Mouse (Mus musculus): ENCODE measurements around the gene Frat2. TPM values are rescaled to one million over a fixed set of nuclear protein-coding genes. Genes with fewer than 3 reads are reported as not detected.
"Not testable (repeated sequence)": the region's sequence is repeated elsewhere in the genome, so short reads cannot be mapped to it uniquely, and the experiment has no call there.

Frat2 gene
- polyA plus RNA-seq, 1 experiment from 2014 or later, result 6.7 TPM

- H3K27ac ChIP-seq, result no peak overlapping the region
- 87% methylated on average over 3 of the region's 3 CpGs for WGBS
Measured at GRCm38 (mm10) chr19:41857816-41858310, 9.9 kb upstream of the Frat2 start.

GRCm38 (mm10) chr19:41857086-41857762 is 9.3 kb upstream of the Frat2 start:
- Histone ChIP-seq H3K27me3 (ENCODE audit: insufficient read depth, poor library complexity, severe bottlenecking) (no peaks in the 10 kb centered on the region), H3K9me3 (no peaks in the 10 kb centered on the region), H3K4me3 (no peak overlapping the region), H3K4me1 (replicated peaks) (peaks cover 10% of the 10 kb centered on the region; the same call in 1 of the 2 replicates), H3K27ac (no peak overlapping the region), H3K36me3 (peaks cover 20% of the 10 kb centered on the region)
- no peak for DNase-seq (ENCODE audit: low spot score)
- WGBS, result 92% methylated on average over 5 of the region's 5 CpGs

More at GRCm38 (mm10) chr19:41857816-41858310, 9.9 kb upstream of the Frat2 start:
- DNase-seq (ENCODE audit: low spot score), result no peak
- Histone ChIP-seq H3K36me3 (peaks cover 27% of the 10 kb centered on the region), H3K4me1 (replicated peaks) (peaks cover 10% of the 10 kb centered on the region; the same call in 1 of the 2 replicates), H3K9me3 (no peaks in the 10 kb centered on the region), H3K27me3 (ENCODE audit: insufficient read depth, poor library complexity, severe bottlenecking) (no peaks in the 10 kb centered on the region), H3K4me3 (no peak overlapping the region)

- Histone ChIP-seq H3K36me3 (no peaks in the 10 kb centered on the region), H3K4me1 (replicated peaks) (peaks cover 27% of the 10 kb centered on the region), H3K27me3 (ENCODE audit: insufficient read depth, poor library complexity, severe bottlenecking) (no peaks in the 10 kb centered on the region), H3K4me3 (no peak overlapping the region), H3K27ac (no peak overlapping the region), H3K9me3 (no peaks in the 10 kb centered on the region)
- DNase-seq (ENCODE audit: low spot score), result no peak
- WGBS, result 89% methylated on average over 4 of the region's 4 CpGs
Measured at GRCm38 (mm10) chr19:41852423-41852822, 4.5 kb upstream of the Frat2 start.

GRCm38 (mm10) chr19:41850719-41851543 is 3.0 kb upstream of the Frat2 start:
- Histone ChIP-seq H3K27me3 (ENCODE audit: insufficient read depth, poor library complexity, severe bottlenecking) (peaks cover 5% of the 10 kb centered on the region), H3K27ac (peak overlapping the region; percentile 82), H3K9me3 (no peaks in the 10 kb centered on the region), H3K4me1 (replicated peaks) (peaks cover 41% of the 10 kb centered on the region), H3K4me3 (peak overlapping the region; percentile 22), H3K36me3 (no peaks in the 10 kb centered on the region)
- WGBS, result 17% methylated on average over 14 of the region's 14 CpGs
- peak; percentile 20 for DNase-seq (ENCODE audit: low spot score)

GRCm38 (mm10) chr19:41850021-41850718 is 2.2 kb upstream of the Frat2 start:
- no peak for DNase-seq (ENCODE audit: low spot score)
- H3K9me3 ChIP-seq, result no peaks in the 10 kb centered on the region
- H3K36me3 ChIP-seq, result no peaks in the 10 kb centered on the region
- WGBS, result 22% methylated on average over 6 of the region's 6 CpGs
- peak overlapping the region; percentile 82 for H3K27ac ChIP-seq
- H3K27me3 ChIP-seq (ENCODE audit: insufficient read depth, poor library complexity, severe bottlenecking), result peaks cover 8% of the 10 kb centered on the region
- peak overlapping the region; percentile 22 for H3K4me3 ChIP-seq
- peaks cover 47% of the 10 kb centered on the region for H3K4me1 ChIP-seq (replicated peaks)

GRCm38 (mm10) chr19:41847614-41847991 is 329 bp downstream of the Frat2 start:
- Histone ChIP-seq H3K4me3 (peak overlapping the region; percentile 82), H3K27ac (peak overlapping the region; percentile 98), H3K4me1 (replicated peaks) (peaks cover 47% of the 10 kb centered on the region), H3K27me3 (ENCODE audit: insufficient read depth, poor library complexity, severe bottlenecking) (peaks cover 10% of the 10 kb centered on the region)
- DNase-seq (ENCODE audit: low spot score), result peak; percentile 81
- not testable (repeated sequence) for H3K36me3 ChIP-seq, H3K9me3 ChIP-seq
- under 1% methylated on average over 53 of the region's 53 CpGs for WGBS

- Histone ChIP-seq H3K27ac (peak overlapping the region; percentile 98), H3K4me3 (peak overlapping the region; percentile 82), H3K36me3 (no peaks in the 10 kb centered on the region), H3K27me3 (ENCODE audit: insufficient read depth, poor library complexity, severe bottlenecking) (peaks cover 10% of the 10 kb centered on the region), H3K9me3 (no peaks in the 10 kb centered on the region), H3K4me1 (replicated peaks) (peaks cover 47% of the 10 kb centered on the region)
- under 1% methylated on average over 64 of the region's 64 CpGs for WGBS
- DNase-seq (ENCODE audit: low spot score), result peak; percentile 66
Measured at GRCm38 (mm10) chr19:41847091-41847581, 796 bp downstream of the Frat2 start.

- H3K4me1 ChIP-seq (replicated peaks), result peaks cover 42% of the 10 kb centered on the region
- peak; percentile 16 for DNase-seq (ENCODE audit: low spot score)
Measured at GRCm38 (mm10) chr19:41846366-41847090, 1.4 kb downstream of the Frat2 start.

GRCm38 (mm10) chr19:41844345-41844744 is 3.6 kb downstream of the Frat2 start:
- Histone ChIP-seq H3K36me3 (no peaks in the 10 kb centered on the region), H3K4me3 (no peak overlapping the region), H3K4me1 (replicated peaks) (peaks cover 24% of the 10 kb centered on the region), H3K9me3 (no peaks in the 10 kb centered on the region), H3K27ac (no peak overlapping the region), H3K27me3 (ENCODE audit: insufficient read depth, poor library complexity, severe bottlenecking) (peaks cover 10% of the 10 kb centered on the region)
- no peak for DNase-seq (ENCODE audit: low spot score)
- WGBS, result 85% methylated on average over 6 of the region's 6 CpGs

More at GRCm38 (mm10) chr19:41846366-41847090, 1.4 kb downstream of the Frat2 start:
- 12% methylated on average over 21 of the region's 21 CpGs for WGBS
- H3K9me3 ChIP-seq, result no peaks in the 10 kb centered on the region
- H3K27me3 ChIP-seq (ENCODE audit: insufficient read depth, poor library complexity, severe bottlenecking), result peaks cover 10% of the 10 kb centered on the region
- H3K27ac ChIP-seq, result peak overlapping the region; percentile 98
- no peaks in the 10 kb centered on the region for H3K36me3 ChIP-seq
- peak overlapping the region; percentile 82 for H3K4me3 ChIP-seq

GRCm38 (mm10) chr19:41842706-41843105 is 5.2 kb downstream of the Frat2 start:
- Histone ChIP-seq H3K27me3 (ENCODE audit: insufficient read depth, poor library complexity, severe bottlenecking) (peaks cover 10% of the 10 kb centered on the region), H3K27ac (no peak overlapping the region), H3K4me1 (replicated peaks) (peaks cover 23% of the 10 kb centered on the region), H3K36me3 (no peaks in the 10 kb centered on the region), H3K9me3 (no peaks in the 10 kb centered on the region), H3K4me3 (no peak overlapping the region)
- no peak for DNase-seq (ENCODE audit: low spot score)
- WGBS, result 83% methylated on average over 4 of the region's 4 CpGs

- H3K27ac ChIP-seq, result no peak overlapping the region
- peaks cover 20% of the 10 kb centered on the region for H3K4me1 ChIP-seq (replicated peaks)
- DNase-seq (ENCODE audit: low spot score), result no peak
- 88% methylated on average over 4 of the region's 4 CpGs for WGBS
- H3K9me3 ChIP-seq, result no peaks in the 10 kb centered on the region
- peaks cover 10% of the 10 kb centered on the region for H3K27me3 ChIP-seq (ENCODE audit: insufficient read depth, poor library complexity, severe bottlenecking)
- no peaks in the 10 kb centered on the region for H3K36me3 ChIP-seq
- H3K4me3 ChIP-seq, result no peak overlapping the region
Measured at GRCm38 (mm10) chr19:41842196-41842595, 5.7 kb downstream of the Frat2 start.
